Mouse (Mus musculus) embryonic facial prominence, embryonic 11.5 days (tissue): ENCODE measurements around the gene Rmnd5b. TPM values are rescaled to one million over a fixed set of nuclear protein-coding genes. Genes with fewer than 3 reads are reported as not detected.

Source experiments
- ATAC-seq: fragments of 200-750 bp; cut with Nextera tagmentation; replicated peaks from 2 replicates; pipeline ENCODE4 v1.8.0; 2017; ENCODE audit warnings: low read depth; ENCODE audit not compliant: insufficient number of reproducible peaks, low FRiP score, low TSS enrichment
- DNase-seq: peaks from one replicate; pipeline ENCODE4 v3.0.0-alpha.2; 2015; ENCODE audit warnings: low spot score
- H3K27ac ChIP-seq: fragments of 300-500 bp; sonication (generic); replicated peaks from 2 replicates; pipeline ENCODE4 v1.5.1; 2014; ENCODE audit warnings: mild to moderate bottlenecking, low read depth, low read length, control low read depth
- H3K27me3 ChIP-seq: fragments of 300-500 bp; sonication (generic); 2 replicates; pipeline ENCODE4 v1.6.1; 2014; ENCODE audit warnings: mild to moderate bottlenecking, low read length, moderate library complexity, mixed read lengths; ENCODE audit not compliant: control insufficient read depth, insufficient read depth
- H3K36me3 ChIP-seq: fragments of 300-500 bp; sonication (generic); replicated peaks from 2 replicates; pipeline ENCODE4 v1.6.1; 2014; ENCODE audit warnings: low read depth, mild to moderate bottlenecking, low read length, moderate library complexity, mixed read lengths; ENCODE audit not compliant: control insufficient read depth, insufficient read depth
- H3K4me1 ChIP-seq: fragments of 300-500 bp; sonication (generic); 2 replicates; pipeline ENCODE4 v1.6.1; 2014; ENCODE audit warnings: low read length, mixed read lengths; ENCODE audit not compliant: control insufficient read depth, insufficient read depth
- H3K4me2 ChIP-seq: fragments of 300-500 bp; sonication (generic); 2 replicates; pipeline ENCODE4 v1.6.1; 2014; ENCODE audit warnings: low read depth, mild to moderate bottlenecking, control low read depth, low read length, moderate library complexity
- H3K4me3 ChIP-seq: fragments of 300-500 bp; sonication (generic); 2 replicates; pipeline ENCODE4 v1.5.1; 2014; ENCODE audit warnings: low read depth, low read length, control low read depth
- H3K9ac ChIP-seq: fragments of 300-500 bp; sonication (generic); replicated peaks from 2 replicates; pipeline ENCODE4 v1.6.1; 2014; ENCODE audit warnings: mild to moderate bottlenecking, control low read depth, low read length
- H3K9me3 ChIP-seq: fragments of 300-500 bp; sonication (generic); replicated peaks from 2 replicates; pipeline ENCODE4 v1.6.1; 2016; ENCODE audit warnings: mild to moderate bottlenecking, low read length, inconsistent platforms, mixed read lengths; ENCODE audit not compliant: control insufficient read depth
- WGBS: fragments of 180-500 bp; shearing (Covaris S2); extraction: QIAGEN DNeasy Blood & Tissue Kit; methylation state at CpG from one replicate; pipeline ENCODE4 v1.1.7; 2014; 5-methylcytosine and 5-hydroxymethylcytosine counted together
- polyA plus RNA-seq: library from polyadenylated mRNA; unstranded; fragments of >200 nt; fragmentation: Nextera tagmentation; extraction: Ambion mirVana; gene quantifications from 2 replicates; pipeline ENCODE4 v1.2.1, GENCODE M21; 2014

The Rmnd5b gene
- polyA plus RNA-seq, 1 experiment from 2014 or later: 36.0 TPM

- H3K4me1 ChIP-seq: no peaks in the 10 kb centered on the region; the same call in 1 of the 2 replicates
- DNase-seq (peak; percentile 97), ATAC-seq (peak; percentile 84)
- H3K36me3 ChIP-seq: peaks cover 7% of the 10 kb centered on the region
- no peaks in the 10 kb centered on the region for H3K27me3 ChIP-seq
- peak within 1 kb of the TSS; percentile 79 for H3K9ac ChIP-seq
- H3K4me2 ChIP-seq: peak within 1 kb of the TSS; percentile 82
- H3K9me3 ChIP-seq: no peaks in the 10 kb centered on the region
- H3K4me3 ChIP-seq: peak within 1 kb of the TSS; percentile 59
- under 1% methylated on average over 59 of the region's 59 CpGs for WGBS
- peak within 1 kb of the TSS; percentile 79 for H3K27ac ChIP-seq
Observed at GRCm38 (mm10) chr11:51584431-51585248, 51.1 kb downstream of the Rmnd5b start, which contains the start of gene Phykpl. Phykpl (plus strand) TSS chr11:51584757.

GRCm38 (mm10) chr11:51584057-51584430, 51.7 kb downstream of the Rmnd5b start:
- Histone ChIP-seq H3K9me3 (no peaks in the 10 kb centered on the region), H3K9ac (peak overlapping the region; percentile 55), H3K4me2 (peak overlapping the region; percentile 36), H3K27me3 (no peaks in the 10 kb centered on the region), H3K4me1 (no peaks in the 10 kb centered on the region; the same call in 1 of the 2 replicates), H3K27ac (peak overlapping the region; percentile 77), H3K36me3 (peaks cover 7% of the 10 kb centered on the region), H3K4me3 (peak overlapping the region; percentile 59)
- ATAC-seq: peak; percentile 25; the same call in 1 of the 2 replicates
- no peak for DNase-seq
- WGBS: 16% methylated on average over 9 of the region's 9 CpGs

GRCm38 (mm10) chr11:51582713-51583112, 53.0 kb downstream of the Rmnd5b start:
- no peak overlapping the region for H3K4me3 ChIP-seq
- no peak overlapping the region for H3K27ac ChIP-seq

GRCm38 (mm10) chr11:51579024-51579423, 56.7 kb downstream of the Rmnd5b start:
- no peak for DNase-seq
- WGBS: 74% methylated on average over 4 of the region's 4 CpGs

More at GRCm38 (mm10) chr11:51582713-51583112, 53.0 kb downstream of the Rmnd5b start:
- Histone ChIP-seq H3K27me3 (no peaks in the 10 kb centered on the region), H3K9me3 (no peaks in the 10 kb centered on the region), H3K4me2 (no peak overlapping the region), H3K4me1 (no peaks in the 10 kb centered on the region; the same call in 1 of the 2 replicates), H3K36me3 (peaks cover 2% of the 10 kb centered on the region; the same call in 1 of the 2 replicates), H3K9ac (no peak overlapping the region)
- peak; percentile 88 for DNase-seq
- no peak for ATAC-seq
- 14% methylated on average over 8 of the region's 8 CpGs for WGBS

GRCm38 (mm10) chr11:51577587-51577986, 58.1 kb downstream of the Rmnd5b start:
- Histone ChIP-seq H3K9me3 (no peaks in the 10 kb centered on the region), H3K4me1 (no peaks in the 10 kb centered on the region), H3K4me3 (no peak overlapping the region), H3K36me3 (no peaks in the 10 kb centered on the region), H3K4me2 (no peak overlapping the region), H3K9ac (no peak overlapping the region), H3K27me3 (no peaks in the 10 kb centered on the region), H3K27ac (no peak overlapping the region)
- ATAC-seq (no peak), DNase-seq (no peak)
- 90% methylated on average over 7 of the region's 7 CpGs for WGBS

More at GRCm38 (mm10) chr11:51579024-51579423, 56.7 kb downstream of the Rmnd5b start:
- Histone ChIP-seq H3K9me3 (no peaks in the 10 kb centered on the region), H3K9ac (no peak overlapping the region), H3K27ac (no peak overlapping the region), H3K27me3 (no peaks in the 10 kb centered on the region), H3K4me2 (no peak overlapping the region), H3K36me3 (no peaks in the 10 kb centered on the region), H3K4me3 (no peak overlapping the region), H3K4me1 (no peaks in the 10 kb centered on the region; the same call in 1 of the 2 replicates)
- ATAC-seq: no peak

- Histone ChIP-seq H3K36me3 (no peaks in the 10 kb centered on the region), H3K4me3 (no peak overlapping the region), H3K9ac (no peak overlapping the region), H3K9me3 (no peaks in the 10 kb centered on the region), H3K4me2 (no peak overlapping the region), H3K27ac (no peak overlapping the region), H3K27me3 (no peaks in the 10 kb centered on the region), H3K4me1 (no peaks in the 10 kb centered on the region)
- DNase-seq (no peak), ATAC-seq (no peak)
- 85% methylated on average over 4 of the region's 4 CpGs for WGBS
Observed at GRCm38 (mm10) chr11:51576454-51576853, 59.2 kb downstream of the Rmnd5b start.

Other genes starting within 250 kb of the Rmnd5b start
- gene Phykpl, start 51.1 kb downstream of the Rmnd5b start, polyA plus RNA-seq: 8.7 and 10.2 TPM in 2 replicates
- 797 and 870 TPM in 2 replicates for gene Hnrnpab, start 29.0 kb downstream of the Rmnd5b start, polyA plus RNA-seq
- 169 and 174 TPM in 2 replicates for gene Nhp2, start 16.2 kb downstream of the Rmnd5b start, polyA plus RNA-seq
- 7.4 and 10.2 TPM in 2 replicates for gene N4bp3, start 14.9 kb upstream of the Rmnd5b start, polyA plus RNA-seq
- 0.88 and 1.1 TPM in 2 replicates for gene D930048N14Rik, start 15.1 kb upstream of the Rmnd5b start, polyA plus RNA-seq
- 100 and 107 TPM in 2 replicates for gene 0610009B22Rik, start 53.0 kb upstream of the Rmnd5b start, polyA plus RNA-seq
- gene Sec24a, start 127.7 kb upstream of the Rmnd5b start, polyA plus RNA-seq: 10.5 and 11.5 TPM in 2 replicates
- gene Sar1b, start 127.8 kb upstream of the Rmnd5b start, polyA plus RNA-seq: 104 and 108 TPM in 2 replicates
- gene Jade2, start 221.8 kb upstream of the Rmnd5b start, polyA plus RNA-seq: 0.26 and 0.52 TPM in 2 replicates